Mouse (Mus musculus) lung, embryonic 16.5 days (tissue): ENCODE measurements around the gene Xpo6. TPM values are rescaled to one million over a fixed set of nuclear protein-coding genes. Genes with fewer than 3 reads are reported as not detected.

Experiments used
- ATAC-seq: fragments of 200-750 bp; cut with Nextera tagmentation; 2 replicates; pipeline ENCODE4 v1.8.0; 2017; ENCODE audit warnings: low read depth, mild to moderate bottlenecking, moderate library complexity
- H3K27ac ChIP-seq: fragments of 300-500 bp; sonication (generic); 2 replicates; pipeline ENCODE4 v1.5.1; 2014; ENCODE audit warnings: mild to moderate bottlenecking, control low read depth, low read length
- H3K27me3 ChIP-seq: fragments of 300-500 bp; sonication (generic); 2 replicates; pipeline ENCODE4 v1.6.1; 2014; ENCODE audit warnings: low read depth, low read length, mixed read lengths; ENCODE audit not compliant: control insufficient read depth, insufficient read depth
- H3K36me3 ChIP-seq: fragments of 300-500 bp; sonication (generic); 2 replicates; pipeline ENCODE4 v1.6.1; 2014; ENCODE audit warnings: low read length; ENCODE audit not compliant: control insufficient read depth, insufficient read depth
- H3K4me1 ChIP-seq: fragments of 300-500 bp; sonication (generic); replicated peaks from 2 replicates; pipeline ENCODE4 v1.6.1; 2014; ENCODE audit warnings: low read length, mixed read lengths; ENCODE audit not compliant: control insufficient read depth, insufficient read depth
- H3K4me2 ChIP-seq: fragments of 300-500 bp; sonication (generic); 2 replicates; pipeline ENCODE4 v1.6.1; 2014; ENCODE audit warnings: low read depth, low read length, control low read depth
- H3K4me3 ChIP-seq: fragments of 300-500 bp; sonication (generic); 2 replicates; pipeline ENCODE4 v1.5.1; 2014; ENCODE audit warnings: mild to moderate bottlenecking, low read length, control low read depth
- H3K9ac ChIP-seq: fragments of 300-500 bp; sonication (generic); 2 replicates; pipeline ENCODE4 v1.6.1; 2014; ENCODE audit warnings: low read length, control low read depth
- H3K9me3 ChIP-seq: fragments of 300-500 bp; sonication (generic); 2 replicates; pipeline ENCODE4 v1.6.1; 2016; ENCODE audit warnings: low read length; ENCODE audit not compliant: control insufficient read depth
- WGBS: fragments of 180-500 bp; shearing (Covaris S2); extraction: QIAGEN DNeasy Blood & Tissue Kit; methylation state at CpG from one replicate; pipeline ENCODE4 v1.1.7; 2014; 5-methylcytosine and 5-hydroxymethylcytosine counted together
- polyA plus RNA-seq: library from polyadenylated mRNA; unstranded; fragments of >200 nt; fragmentation: Nextera tagmentation; extraction: Ambion mirVana; gene quantifications from 2 replicates; pipeline ENCODE4 v1.2.1, GENCODE M21; 2015

Gene Xpo6
- polyA plus RNA-seq, 1 experiment from 2014 or later = 32.3 TPM

DNA sequence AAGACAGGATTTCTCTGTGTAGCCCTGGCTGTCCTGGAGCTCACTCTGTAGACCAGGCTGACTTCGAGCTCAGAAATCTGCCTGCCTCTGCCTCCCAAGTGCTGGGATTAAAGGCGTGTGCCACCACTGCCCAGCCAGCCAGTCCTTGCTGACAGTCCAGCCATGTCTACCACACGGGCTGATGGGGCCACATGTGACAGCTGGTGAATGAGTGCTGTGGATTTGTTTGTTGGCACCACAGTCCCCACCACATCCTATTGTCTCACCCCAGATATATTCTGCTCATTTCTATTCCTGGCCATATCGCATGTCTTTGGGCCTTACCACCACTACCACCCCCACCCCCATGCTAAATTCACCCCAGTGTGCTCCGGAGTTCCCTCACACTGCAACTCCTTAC, 105.6 kb downstream of the Xpo6 start:
- ATAC-seq = no peak
- Histone ChIP-seq H3K36me3 (peaks cover 8% of the 10 kb centered on the region), H3K9ac (no peak overlapping the region), H3K4me1 (no peaks in the 10 kb centered on the region), H3K4me3 (no peak overlapping the region), H3K27me3 (no peaks in the 10 kb centered on the region), H3K4me2 (no peak overlapping the region), H3K9me3 (no peaks in the 10 kb centered on the region; the same call in 1 of the 2 replicates), H3K27ac (no peak overlapping the region)
- WGBS = 89% methylated on average over 5 of the region's 5 CpGs

DNA sequence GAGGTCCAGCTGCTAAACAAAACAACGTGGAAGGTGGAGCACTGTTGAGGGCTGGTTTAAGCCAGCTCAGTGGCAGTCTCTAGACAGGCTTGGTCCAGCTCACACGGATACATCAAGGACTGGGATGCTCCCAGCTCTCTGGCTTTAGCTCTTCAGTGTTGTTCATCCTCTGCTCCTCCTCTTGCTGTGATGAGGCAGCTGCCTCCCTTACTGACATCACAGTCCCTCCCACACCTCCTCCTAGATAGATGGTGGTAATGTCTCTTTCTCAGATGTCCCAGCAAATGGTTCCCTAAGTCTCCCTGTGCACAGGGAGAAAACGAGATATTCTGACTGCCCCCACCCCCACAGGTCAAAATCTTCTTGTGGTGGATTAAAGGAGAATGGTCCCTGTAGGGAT, 107.1 kb downstream of the Xpo6 start:
- no peak overlapping the region for H3K27ac ChIP-seq
- no peak overlapping the region for H3K4me2 ChIP-seq
- no peaks in the 10 kb centered on the region for H3K27me3 ChIP-seq
- no peaks in the 10 kb centered on the region for H3K36me3 ChIP-seq
- H3K9ac ChIP-seq = no peak overlapping the region
- no peaks in the 10 kb centered on the region for H3K4me1 ChIP-seq
- 37% methylated on average over 3 of the region's 3 CpGs for WGBS
- no peak overlapping the region for H3K4me3 ChIP-seq
- no peaks in the 10 kb centered on the region; the same call in 1 of the 2 replicates for H3K9me3 ChIP-seq
- no peak for ATAC-seq

GRCm38 (mm10) chr7:126089782-126090181, 110.5 kb downstream of the Xpo6 start:
- no peak overlapping the region for H3K4me3 ChIP-seq
- peak; percentile 20; the same call in 1 of the 2 replicates for ATAC-seq
- no peaks in the 10 kb centered on the region for H3K36me3 ChIP-seq
- no peak overlapping the region for H3K4me2 ChIP-seq
- H3K9ac ChIP-seq = no peak overlapping the region
- H3K27me3 ChIP-seq = no peaks in the 10 kb centered on the region
- H3K9me3 ChIP-seq = no peaks in the 10 kb centered on the region; the same call in 1 of the 2 replicates
- H3K4me1 ChIP-seq = peaks cover 7% of the 10 kb centered on the region; the same call in 1 of the 2 replicates
- no peak overlapping the region for H3K27ac ChIP-seq
- 16% methylated on average over 6 of the region's 6 CpGs for WGBS

DNA sequence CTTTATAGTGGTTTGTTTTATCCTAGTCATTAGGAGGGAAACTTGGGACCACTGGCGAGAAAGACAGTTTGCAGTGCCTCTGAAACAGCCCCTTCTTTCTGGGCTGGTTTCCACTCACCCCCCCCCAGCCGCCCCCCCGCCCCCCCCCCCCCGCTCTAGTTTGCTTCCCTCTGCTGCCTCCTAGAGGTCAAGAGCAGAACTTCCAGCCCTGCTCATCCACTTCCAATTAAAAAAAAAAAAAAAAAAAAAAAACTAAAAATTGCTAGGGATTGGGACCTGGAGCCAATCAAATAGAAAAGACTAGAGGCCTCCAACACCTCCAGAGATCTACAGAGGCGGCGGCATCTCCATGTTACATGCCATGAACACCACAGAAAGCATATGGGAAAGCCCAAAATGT, 112.1 kb downstream of the Xpo6 start:
- 18% methylated on average over 5 of the region's 6 CpGs for WGBS
- Histone ChIP-seq H3K9ac (no peak overlapping the region), H3K9me3 (no peaks in the 10 kb centered on the region; the same call in 1 of the 2 replicates), H3K27ac (no peak overlapping the region), H3K36me3 (no peaks in the 10 kb centered on the region), H3K4me2 (no peak overlapping the region), H3K4me1 (peaks cover 14% of the 10 kb centered on the region), H3K27me3 (peaks cover 13% of the 10 kb centered on the region), H3K4me3 (no peak overlapping the region)
- no peak for ATAC-seq

- ATAC-seq = no peak
- no peak overlapping the region for H3K4me2 ChIP-seq
- no peak overlapping the region for H3K9ac ChIP-seq
- peaks cover 18% of the 10 kb centered on the region for H3K27me3 ChIP-seq
- 49% methylated on average over 10 of the region's 10 CpGs for WGBS
- H3K27ac ChIP-seq = no peak overlapping the region
- no peaks in the 10 kb centered on the region; the same call in 1 of the 2 replicates for H3K9me3 ChIP-seq
- H3K36me3 ChIP-seq = no peaks in the 10 kb centered on the region
- H3K4me3 ChIP-seq = no peak overlapping the region
- H3K4me1 ChIP-seq = peaks cover 14% of the 10 kb centered on the region
Measured at GRCm38 (mm10) chr7:126087602-126088001, 112.7 kb downstream of the Xpo6 start.

- WGBS = 19% methylated on average over 6 of the region's 6 CpGs
- H3K27ac ChIP-seq = no peak overlapping the region
- peak; percentile 45; the same call in 1 of the 2 replicates for ATAC-seq
- H3K4me2 ChIP-seq = no peak overlapping the region
- peaks cover 31% of the 10 kb centered on the region for H3K27me3 ChIP-seq
- H3K9me3 ChIP-seq = no peaks in the 10 kb centered on the region; the same call in 1 of the 2 replicates
- no peaks in the 10 kb centered on the region for H3K36me3 ChIP-seq
- no peak overlapping the region for H3K9ac ChIP-seq
- peaks cover 20% of the 10 kb centered on the region for H3K4me1 ChIP-seq
- H3K4me3 ChIP-seq = no peak overlapping the region
Measured at GRCm38 (mm10) chr7:126086321-126086741, 114.0 kb downstream of the Xpo6 start.

DNA sequence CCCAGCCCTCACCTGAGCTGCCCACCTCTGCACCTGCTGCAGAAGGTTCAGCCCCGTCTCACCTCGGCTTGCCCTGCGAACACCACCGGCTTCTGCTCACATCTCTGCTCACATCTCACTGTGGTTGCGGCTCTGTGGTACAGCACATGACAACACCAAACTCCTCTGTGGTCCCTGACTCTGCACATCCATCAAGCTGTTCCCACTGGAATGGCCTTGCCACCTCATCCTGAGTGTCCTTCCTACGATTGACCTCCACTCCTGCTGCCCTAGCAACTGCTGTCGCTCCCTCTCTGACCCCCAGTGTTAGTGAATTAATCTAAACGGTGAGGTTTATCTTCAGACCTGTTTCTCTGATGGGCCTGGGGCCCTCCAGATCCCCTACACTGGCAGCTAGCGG, 115.1 kb downstream of the Xpo6 start:
- Histone ChIP-seq H3K27ac (no peak overlapping the region), H3K4me2 (no peak overlapping the region), H3K36me3 (no peaks in the 10 kb centered on the region), H3K9me3 (no peaks in the 10 kb centered on the region), H3K4me1 (peaks cover 21% of the 10 kb centered on the region), H3K27me3 (peaks cover 42% of the 10 kb centered on the region), H3K4me3 (no peak overlapping the region), H3K9ac (no peak overlapping the region)
- ATAC-seq = no peak
- WGBS = 84% methylated on average over 9 of the region's 9 CpGs

DNA sequence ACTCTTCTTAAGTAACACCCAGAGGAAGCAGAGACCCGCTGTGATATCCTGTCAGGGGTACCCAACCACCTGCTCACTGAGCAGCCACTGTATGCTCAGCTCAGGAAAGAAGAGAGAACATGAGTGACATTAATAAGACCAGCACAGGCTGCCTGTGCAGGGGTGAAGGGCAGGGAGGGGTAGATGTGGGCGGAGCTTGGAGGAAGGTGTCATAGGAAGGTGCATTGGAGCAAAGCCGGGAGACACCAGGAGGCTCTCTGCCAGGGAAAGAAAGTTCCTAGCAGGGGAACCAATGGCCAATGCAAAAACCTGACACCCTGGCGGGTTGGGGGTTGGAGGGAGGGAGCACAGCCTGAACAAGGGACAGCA, 116.3 kb downstream of the Xpo6 start:
- Histone ChIP-seq H3K36me3 (no peaks in the 10 kb centered on the region), H3K4me1 (peaks cover 21% of the 10 kb centered on the region), H3K27ac (no peak overlapping the region), H3K4me3 (no peak overlapping the region), H3K4me2 (no peak overlapping the region), H3K9me3 (no peaks in the 10 kb centered on the region), H3K27me3 (peaks cover 43% of the 10 kb centered on the region), H3K9ac (no peak overlapping the region)
- peak; percentile 5; the same call in 1 of the 2 replicates for ATAC-seq
- 20% methylated on average over 4 of the region's 4 CpGs for WGBS

- Histone ChIP-seq H3K4me2 (no peak overlapping the region), H3K4me1 (peaks cover 21% of the 10 kb centered on the region), H3K9me3 (no peaks in the 10 kb centered on the region), H3K4me3 (no peak overlapping the region), H3K27me3 (peaks cover 43% of the 10 kb centered on the region), H3K36me3 (no peaks in the 10 kb centered on the region), H3K27ac (no peak overlapping the region), H3K9ac (no peak overlapping the region)
- ATAC-seq = peak; percentile 31; the same call in 1 of the 2 replicates
- 18% methylated on average over 9 of the region's 9 CpGs for WGBS
Measured at GRCm38 (mm10) chr7:126083341-126083979, 116.8 kb downstream of the Xpo6 start.
